Mouse (Mus musculus) cerebellum, adult 2 months (tissue): ENCODE measurements at regions not wholly inside any gene's neighbourhood (a gene's known extent, or its start where the extent isn't known, plus 50 kb on each side); places are given as distances from the start of the nearest gene placed in this dataset.

Source experiments
- CTCF ChIP-seq: fragments of 200-500 bp; IDR thresholded peaks from 2 replicates; pipeline ENCODE4 v1.5.1; 2011; ENCODE audit warnings: low read depth, mild to moderate bottlenecking, control low read depth, low read length, moderate library complexity, borderline replicate concordance; ENCODE audit not compliant: insufficient read depth
- POLR2A ChIP-seq: fragments of 200-500 bp; IDR thresholded peaks from 2 replicates; pipeline ENCODE4 v1.6.1; 2011; ENCODE audit warnings: low read length, control low read depth, borderline replicate concordance; ENCODE audit not compliant: insufficient read depth

DNA sequence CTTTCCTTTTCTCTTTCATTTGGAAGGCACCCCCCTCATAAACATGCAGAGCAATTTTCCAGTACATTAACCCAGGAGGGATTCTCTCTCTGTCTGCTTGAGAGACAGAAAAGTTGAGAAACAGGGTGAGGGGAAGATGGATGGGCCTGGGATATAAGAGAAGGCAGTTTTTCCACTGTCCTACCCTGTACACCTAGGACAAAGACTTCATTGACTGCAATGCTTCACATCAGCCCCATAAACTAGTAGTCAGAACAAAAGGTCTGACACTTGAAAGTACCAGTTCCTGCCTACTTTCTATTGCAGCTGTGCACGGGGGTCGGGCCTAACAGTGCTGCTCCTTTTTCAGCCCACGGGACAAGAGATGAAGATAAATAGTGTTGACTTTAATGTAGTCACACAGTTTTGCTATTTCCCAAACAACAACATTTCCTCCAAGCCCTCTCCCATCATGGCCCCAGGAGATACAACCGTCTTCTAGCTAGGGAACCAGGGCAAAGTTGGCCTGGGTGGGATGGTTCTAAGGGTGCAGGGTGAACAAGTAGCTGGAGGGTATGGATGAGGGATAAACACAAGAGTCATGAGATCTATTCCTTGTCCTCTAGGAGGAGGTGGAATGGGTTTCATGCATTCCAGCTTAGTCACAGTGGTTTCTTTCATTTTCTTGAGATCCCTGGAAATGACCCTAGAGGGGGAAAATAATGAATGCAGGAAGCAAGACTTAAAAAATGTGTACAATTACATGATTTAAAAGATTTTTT, 481.7 kb upstream of the Nr2f2 start:
- TF ChIP-seq CTCF (no peak), POLR2A (no peak)
